8 mouse cellular contexts compared by ENCODE assay signal in the genomic region with DNA sequence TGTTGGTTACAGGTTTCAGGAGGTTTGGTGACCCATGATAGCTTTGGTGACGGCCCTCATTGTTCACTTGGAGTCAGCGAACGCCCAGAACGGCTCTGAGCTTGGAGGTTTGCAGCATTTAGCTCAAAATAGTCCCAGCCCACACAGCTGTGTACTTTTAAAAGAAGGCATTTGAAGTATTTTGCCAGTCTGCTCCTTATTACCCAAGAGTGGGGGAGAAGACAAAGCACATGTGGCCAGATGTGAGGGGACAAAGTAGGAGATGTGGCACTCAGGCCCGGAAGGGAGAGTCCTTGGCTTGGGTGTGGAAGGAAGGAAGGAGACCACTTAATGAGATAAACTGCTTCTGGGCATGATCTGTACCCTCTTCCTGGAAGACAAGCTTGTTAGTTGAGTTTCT. TPM values are rescaled to one million over a fixed set of nuclear protein-coding genes. Genes with fewer than 3 reads are reported as not detected.
DNase-seq lines count a peak whose midpoint lies in the region; ATAC-seq and TF ChIP-seq lines count a peak whose summit lies in the region.

No protein-coding gene starts in this region.

- no peaks in the 10 kb centered on the region for H3K36me3 ChIP-seq in heart, embryonic 11.5 days (ENCODE audit: control insufficient read depth, insufficient read depth, low read length)
- H3K36me3 ChIP-seq in limb, embryonic 10.5 days: no peaks in the 10 kb centered on the region
- no peaks in the 10 kb centered on the region for H3K36me3 ChIP-seq in midbrain, embryonic 16.5 days (ENCODE audit: control insufficient read depth, insufficient read depth, low read length)

- no peak overlapping the region for H3K27ac ChIP-seq in heart, embryonic 11.5 days (ENCODE audit: low read depth, low read length)
- no peak overlapping the region for H3K27ac ChIP-seq in embryonic fibroblast, embryonic 13.5 days (ENCODE audit: insufficient read depth, low read length)
- H3K27ac ChIP-seq in limb, embryonic 10.5 days: peak overlapping the region; percentile 44; the same call in 1 of the 2 replicates
- peak overlapping the region; percentile 95; the same call in 1 of the 2 replicates for H3K27ac ChIP-seq in midbrain, embryonic 16.5 days (ENCODE audit: low read length)

- intact Hi-C loops in left cerebral cortex, postnatal 4 days (cut with DNase I): loop anchor here (5.0 kb wide), 1 partner anchor 84 kb away; no protein-coding TSS in a partner anchor

- H3K4me2 ChIP-seq in heart, embryonic 11.5 days: peak overlapping the region; percentile 99
- peak overlapping the region; percentile 58 for H3K4me2 ChIP-seq in midbrain, embryonic 16.5 days (ENCODE audit: low read length)

- H3K4me1 ChIP-seq in heart, embryonic 11.5 days (ENCODE audit: control insufficient read depth, insufficient read depth, low read length): peaks cover 11% of the 10 kb centered on the region
- H3K4me1 ChIP-seq in embryonic fibroblast, embryonic 13.5 days (ENCODE audit: control insufficient read depth, insufficient read depth, low read length): no peaks in the 10 kb centered on the region
- peaks cover 28% of the 10 kb centered on the region for H3K4me1 ChIP-seq in limb, embryonic 10.5 days
- peaks cover 14% of the 10 kb centered on the region for H3K4me1 ChIP-seq in midbrain, embryonic 16.5 days (ENCODE audit: control insufficient read depth, insufficient read depth, low read length)

- no peak overlapping the region for H3K9ac ChIP-seq in heart, embryonic 11.5 days (ENCODE audit: low read depth, low read length)
- H3K9ac ChIP-seq in midbrain, embryonic 16.5 days (ENCODE audit: low read depth, low read length): peak overlapping the region; percentile 94

- no peak for ATAC-seq in heart, embryonic 11.5 days (replicated peaks; ENCODE audit: insufficient number of reproducible peaks, low FRiP score, low TSS enrichment)
- no peak for ATAC-seq in midbrain, embryonic 16.5 days
- no peak for ATAC-seq in activated CD4-positive, CD25-positive, alpha-beta regulatory T cell, adult 4 months

- WGBS in heart, embryonic 11.5 days (ENCODE audit: insufficient replicate concordance): 63% methylated on average over 5 of the region's 5 CpGs
- 63% methylated on average over 5 of the region's 5 CpGs for WGBS in limb, embryonic 10.5 days
- 57% methylated on average over 5 of the region's 5 CpGs for WGBS in midbrain, embryonic 16.5 days

- peaks cover 25% of the 10 kb centered on the region for H3K27me3 ChIP-seq in heart, embryonic 11.5 days (ENCODE audit: control insufficient read depth, insufficient read depth, low read length)
- peaks cover 40% of the 10 kb centered on the region for H3K27me3 ChIP-seq in limb, embryonic 10.5 days (ENCODE audit: low read depth, poor library complexity, severe bottlenecking)
- no peaks in the 10 kb centered on the region; the same call in 1 of the 2 replicates for H3K27me3 ChIP-seq in midbrain, embryonic 16.5 days (ENCODE audit: control insufficient read depth, insufficient read depth, low read depth, low read length)

- H3K9me3 ChIP-seq in heart, embryonic 11.5 days (replicated peaks; ENCODE audit: control insufficient read depth, low read length): no peaks in the 10 kb centered on the region
- no peaks in the 10 kb centered on the region for H3K9me3 ChIP-seq in limb, embryonic 10.5 days (replicated peaks)
- no peaks in the 10 kb centered on the region for H3K9me3 ChIP-seq in midbrain, embryonic 16.5 days (replicated peaks; ENCODE audit: control insufficient read depth, low read length, poor library complexity, severe bottlenecking)

- TF ChIP-seq POLR2A in embryonic fibroblast, embryonic 13.5 days (IDR thresholded peaks at IDR 0.05; ENCODE audit: low read depth, low read length): no peak

- no peak for TF ChIP-seq CTCF in embryonic fibroblast, embryonic 13.5 days (IDR thresholded peaks at IDR 0.05; ENCODE audit: borderline replicate concordance, insufficient read depth, low read length)

- DNase-seq in heart, postnatal 4 days: no peak
- peak; percentile 34 for DNase-seq in limb, embryonic 10.5 days (ENCODE audit: low spot score)
- no peak for DNase-seq in retina, embryonic 14.5 days (ENCODE audit: low spot score)
- DNase-seq in left cerebral cortex, postnatal 4 days: no peak

- peak overlapping the region; percentile 71 for H3K4me3 ChIP-seq in heart, embryonic 11.5 days (ENCODE audit: low read depth, low read length)
- peak overlapping the region; percentile 54 for H3K4me3 ChIP-seq in embryonic fibroblast, embryonic 13.5 days (ENCODE audit: insufficient read depth, low read length)
- H3K4me3 ChIP-seq in limb, embryonic 10.5 days: peak overlapping the region; percentile 75
- peak overlapping the region; percentile 76 for H3K4me3 ChIP-seq in midbrain, embryonic 16.5 days (ENCODE audit: low read depth, low read length)

RNA-seq across cellular contexts. Expression of a gene that starts 1.3 kb away (rescaled TPM):
- 30.8 and 36.9 TPM in 2 replicates for polyA plus RNA-seq in heart, embryonic 11.5 days (2014; fragmentation: Nextera tagmentation; extraction: Ambion mirVana)
- 100 to 1,000 TPM; 112 to 113 TPM for total RNA-seq in heart, postnatal 4 days (2021)
- 3.9 and 8.8 TPM in 2 replicates for polyA plus RNA-seq in embryonic fibroblast, embryonic 13.5 days (2011; ENCODE audit: insufficient read length, low read depth, missing spikeins)
- 12.8 and 20.0 TPM in 2 replicates for polyA plus RNA-seq in limb, embryonic 10.5 days (2016; fragmentation: Nextera tagmentation; extraction: Ambion mirVana)
- polyA plus RNA-seq in midbrain, embryonic 16.5 days (2015; fragmentation: Nextera tagmentation; extraction: Ambion mirVana): 33.8 and 35.9 TPM in 2 replicates
- 1 to 10 TPM; 1.2 to 2.7 TPM for polyA plus RNA-seq in activated CD4-positive, CD25-positive, alpha-beta regulatory T cell, adult 4 months (2017; shearing (Covaris generic))
- 10 to 100 TPM; 42.3 to 44.1 TPM for total RNA-seq in left cerebral cortex, postnatal 4 days (2021)

Comparison
In these comparisons a context has a peak if more than half of its experiments do, and no peak if none do; other contexts are left out.
1. H3K27ac ChIP-seq: peak in limb, embryonic 10.5 days (single experiment) and midbrain, embryonic 16.5 days (single experiment); none in heart, embryonic 11.5 days (single experiment) and embryonic fibroblast, embryonic 13.5 days (single experiment).
2. Peak in every context shown above with its lines, with median percentiles within 50 percentile points of each other: H3K4me3 ChIP-seq.